ENCODE assay signal across 1 mouse cellular context in genomic region chr2:75964972-75965371, GRCm38 (mm10).
TF ChIP-seq lines count a peak whose summit lies in the region.

No protein-coding gene starts in this region.

TF ChIP-seq in CH12.LX, 34 proteins besides CTCF, POLR2A, EP300 and RAD21:
- TF ChIP-seq MAFK (IDR thresholded peaks at IDR 0.05; ENCODE audit: insufficient replicate concordance, low read length) = 0 out of 2 replicates have a peak, but pooled peaks have one; percentile 36
- TF ChIP-seq BHLHE40 (IDR thresholded peaks at IDR 0.05; ENCODE audit: low read depth, low read length) = peak; percentile 35; the same call in 1 of the 2 replicates
- TF ChIP-seq KAT2A (IDR thresholded peaks at IDR 0.05; ENCODE audit: insufficient replicate concordance, low read length) = no peak
- peak; percentile 40; the same call in 1 of the 2 replicates for TF ChIP-seq ZMIZ1 (IDR thresholded peaks at IDR 0.05; ENCODE audit: low read depth, low read length)
- TF ChIP-seq IRF4 (IDR thresholded peaks at IDR 0.05; ENCODE audit: low read depth, low read length) = peak; percentile 26; the same call in 1 of the 2 replicates
- TF ChIP-seq MXI1 (IDR thresholded peaks at IDR 0.05; ENCODE audit: low read depth, low read length) = 0 out of 2 replicates have a peak, but pooled peaks have one; percentile 49
- TF ChIP-seq USF1 (IDR thresholded peaks at IDR 0.05; ENCODE audit: low read depth, low read length) = no peak
- TF ChIP-seq ELF1 (IDR thresholded peaks at IDR 0.05; ENCODE audit: low read depth, low read length) = no peak
- TF ChIP-seq USF2 (conservative IDR thresholded peaks at IDR 0.05; ENCODE audit: low read depth, low read length) = no peak
- TF ChIP-seq SIN3A (IDR thresholded peaks at IDR 0.05; ENCODE audit: low read length) = peak; percentile 71; the same call in 1 of the 2 replicates
- no peak for TF ChIP-seq ZC3H11A (IDR thresholded peaks at IDR 0.05; ENCODE audit: low read depth, low read length)
- no peak for TF ChIP-seq ZKSCAN1 (IDR thresholded peaks at IDR 0.05; ENCODE audit: borderline replicate concordance, low read depth, low read length)
- TF ChIP-seq UBTF (IDR thresholded peaks at IDR 0.05; ENCODE audit: low read depth, low read length) = no peak
- TF ChIP-seq NRF1 (IDR thresholded peaks at IDR 0.05; ENCODE audit: low read depth, low read length) = no peak
- TF ChIP-seq CHD1 (IDR thresholded peaks at IDR 0.05; ENCODE audit: low read depth, low read length) = no peak
- no peak for TF ChIP-seq CHD2 (IDR thresholded peaks at IDR 0.05; ENCODE audit: low read length)
- TF ChIP-seq MAX (IDR thresholded peaks at IDR 0.05; ENCODE audit: low read length) = peak; percentile 58; the same call in 1 of the 2 replicates
- TF ChIP-seq MEF2A (IDR thresholded peaks at IDR 0.05; ENCODE audit: borderline replicate concordance, low read depth, low read length) = peak; percentile 33; the same call in 1 of the 2 replicates
- TF ChIP-seq PAX5 (IDR thresholded peaks at IDR 0.05; ENCODE audit: low read length) = no peak
- TF ChIP-seq GABPA (IDR thresholded peaks at IDR 0.05; ENCODE audit: insufficient replicate concordance, low read depth, low read length) = no peak
- TF ChIP-seq MAZ (IDR thresholded peaks at IDR 0.05; ENCODE audit: low read depth, low read length) = no peak
- TF ChIP-seq POLR2AphosphoS2 (IDR thresholded peaks at IDR 0.05; ENCODE audit: low read depth, low read length) = no peak
- TF ChIP-seq HCFC1 (IDR thresholded peaks at IDR 0.05; ENCODE audit: low read depth, low read length) = no peak
- peak; percentile 57; the same call in 1 of the 2 replicates for TF ChIP-seq MYC (IDR thresholded peaks at IDR 0.05; ENCODE audit: low read depth, low read length)
- no peak for TF ChIP-seq E2F4 (IDR thresholded peaks at IDR 0.05; ENCODE audit: insufficient replicate concordance, low read depth, low read length)
- no peak for TF ChIP-seq JUN (IDR thresholded peaks at IDR 0.05; ENCODE audit: insufficient read depth, low read depth, low read length)
- peak; percentile 84 for TF ChIP-seq SMC3 (IDR thresholded peaks at IDR 0.05; ENCODE audit: low read depth, low read length)
- TF ChIP-seq ETS1 (conservative IDR thresholded peaks at IDR 0.05; ENCODE audit: low read depth, low read length) = no peak
- peak; percentile 38; the same call in 1 of the 2 replicates for TF ChIP-seq ZNF384 (IDR thresholded peaks at IDR 0.05; ENCODE audit: low read depth, low read length)
- no peak for TF ChIP-seq TBP (conservative IDR thresholded peaks at IDR 0.05; ENCODE audit: low read depth, low read length)
- 0 out of 2 replicates have a peak, but pooled peaks have one; percentile 27 for TF ChIP-seq TCF12 (IDR thresholded peaks at IDR 0.05; ENCODE audit: low read depth, low read length)
- peak; percentile 38; the same call in 1 of the 2 replicates for TF ChIP-seq NELFE (IDR thresholded peaks at IDR 0.05; ENCODE audit: low read depth, low read length)
- 0 out of 2 replicates have a peak, but pooled peaks have one; percentile 25 for TF ChIP-seq JUND (conservative IDR thresholded peaks at IDR 0.05; ENCODE audit: low read depth, low read length)
- TF ChIP-seq RCOR1 (conservative IDR thresholded peaks at IDR 0.05; ENCODE audit: low read depth, low read length) = no peak
TF ChIP-seq in CH12.LX: peak in this region for 14.
